14 mouse cellular contexts compared by ENCODE assay signal in the genomic region with DNA sequence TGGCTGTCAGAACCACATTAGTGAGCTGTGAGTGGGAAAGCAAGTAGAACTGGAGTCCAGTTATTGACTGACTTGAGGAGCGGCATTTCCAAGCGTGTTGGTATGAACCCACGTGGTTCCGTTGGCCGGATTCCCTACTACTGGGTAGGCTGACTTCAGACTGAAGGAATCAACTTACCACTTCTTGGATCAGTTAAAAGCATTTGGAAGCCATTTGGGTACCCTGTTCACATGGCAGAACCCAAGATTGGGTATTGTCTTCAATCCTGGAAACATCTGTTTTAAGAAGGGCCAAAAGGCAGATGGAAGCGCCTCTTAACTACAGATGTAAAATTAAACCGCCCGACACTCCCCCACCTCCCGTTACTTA.
DNase-seq lines count a peak whose midpoint lies in the region; ATAC-seq and TF ChIP-seq lines count a peak whose summit lies in the region.
"Had no signal": no experiment of that assay in that cellular context is flagged by ENCODE, and none has a peak within 500 bp of the region (broad histone marks: within the 10 kb centered on the region; RNA-seq: fewer than 3 reads in every experiment).

No protein-coding gene starts in this region.

- intact Hi-C loops in left cerebral cortex, adult 2 months (cut with DNase I) = no loop called here

- H3K36me3 ChIP-seq in embryonic facial prominence, embryonic 13.5 days = no peaks in the 10 kb centered on the region
- no peaks in the 10 kb centered on the region for H3K36me3 ChIP-seq in embryonic facial prominence, embryonic 14.5 days (ENCODE audit: control insufficient read depth, insufficient read depth, low read length)
- H3K36me3 ChIP-seq in limb, embryonic 13.5 days = no peaks in the 10 kb centered on the region
- H3K36me3 ChIP-seq in hindbrain, embryonic 16.5 days (ENCODE audit: control insufficient read depth, insufficient read depth, low read length) = 0 out of 2 replicates have a peak, but pooled peaks cover 2% of the 10 kb centered on the region
- H3K36me3 ChIP-seq: liver, embryonic 15.5 days; midbrain, embryonic 13.5 days; stomach, embryonic 15.5 days had no signal

- peak; percentile 73 for ATAC-seq in embryonic facial prominence, embryonic 13.5 days (ENCODE audit: insufficient number of reproducible peaks, insufficient read depth, low FRiP score, low TSS enrichment, low read depth)
- peak; percentile 34; the same call in 1 of the 2 replicates for ATAC-seq in embryonic facial prominence, embryonic 14.5 days (ENCODE audit: low read depth)
- peak; percentile 77 for ATAC-seq in limb, embryonic 13.5 days (ENCODE audit: low FRiP score, low read depth)
- ATAC-seq in hindbrain, embryonic 16.5 days = no peak
- ATAC-seq: midbrain, embryonic 13.5 days had no signal

- TF ChIP-seq CTCF in left cerebral cortex, adult 2 months (IDR thresholded peaks at IDR 0.05) = no peak

- H3K9me3 ChIP-seq in embryonic facial prominence, embryonic 13.5 days = no peaks in the 10 kb centered on the region
- no peaks in the 10 kb centered on the region for H3K9me3 ChIP-seq in embryonic facial prominence, embryonic 14.5 days (ENCODE audit: control insufficient read depth, low read length)
- H3K9me3 ChIP-seq in limb, embryonic 13.5 days = no peaks in the 10 kb centered on the region
- H3K9me3 ChIP-seq in hindbrain, embryonic 16.5 days (ENCODE audit: control insufficient read depth, low read length) = no peaks in the 10 kb centered on the region
- H3K9me3 ChIP-seq: forebrain, embryonic 10.5 days; liver, embryonic 15.5 days; midbrain, embryonic 13.5 days; stomach, embryonic 15.5 days had no signal

- H3K9ac ChIP-seq in embryonic facial prominence, embryonic 13.5 days = no peak overlapping the region
- H3K9ac ChIP-seq in embryonic facial prominence, embryonic 14.5 days (ENCODE audit: low read depth, low read length) = no peak overlapping the region
- H3K9ac ChIP-seq in limb, embryonic 13.5 days = no peak overlapping the region
- no peak overlapping the region for H3K9ac ChIP-seq in hindbrain, embryonic 16.5 days (ENCODE audit: low read depth, low read length)
- H3K9ac ChIP-seq: liver, embryonic 15.5 days; midbrain, embryonic 13.5 days; stomach, embryonic 15.5 days had no signal

- peak; percentile 86 for DNase-seq in heart, adult 11 months
- no peak for DNase-seq in heart, adult 18-20 months
- DNase-seq in embryonic facial prominence, embryonic 14.5 days (ENCODE audit: low spot score) = peak; percentile 91
- no peak for DNase-seq in left cerebral cortex, adult 2 months (ENCODE audit: extremely low spot score in 1 of 2, low spot score in 2 of 2)
- DNase-seq: heart, adult 2 months; kidney, adult 8-10 months; thymus, adult 2 months had no signal

- H3K27ac ChIP-seq in embryonic facial prominence, embryonic 13.5 days = peak overlapping the region; percentile 87
- H3K27ac ChIP-seq in embryonic facial prominence, embryonic 14.5 days (replicated peaks; ENCODE audit: low read depth, low read length) = peak overlapping the region; percentile 79
- peak overlapping the region; percentile 85 for H3K27ac ChIP-seq in limb, embryonic 13.5 days
- no peak overlapping the region for H3K27ac ChIP-seq in hindbrain, embryonic 16.5 days (ENCODE audit: low read depth, low read length)
- no peak overlapping the region for H3K27ac ChIP-seq in left cerebral cortex, adult 2 months
- H3K27ac ChIP-seq: forebrain, embryonic 10.5 days; heart, adult 2 months; liver, embryonic 15.5 days; midbrain, embryonic 13.5 days; stomach, embryonic 15.5 days had no signal

- 41% methylated on average over 9 of the region's 9 CpGs for WGBS in embryonic facial prominence, embryonic 13.5 days
- 47% methylated on average over 9 of the region's 9 CpGs for WGBS in embryonic facial prominence, embryonic 14.5 days
- WGBS in limb, embryonic 13.5 days = 45% methylated on average over 9 of the region's 9 CpGs
- WGBS in hindbrain, embryonic 16.5 days = 94% methylated on average over 9 of the region's 9 CpGs

- H3K27me3 ChIP-seq in embryonic facial prominence, embryonic 13.5 days = no peaks in the 10 kb centered on the region
- no peaks in the 10 kb centered on the region for H3K27me3 ChIP-seq in embryonic facial prominence, embryonic 14.5 days (replicated peaks; ENCODE audit: control insufficient read depth, insufficient read depth, low read length)
- H3K27me3 ChIP-seq in limb, embryonic 13.5 days = no peaks in the 10 kb centered on the region
- H3K27me3 ChIP-seq in hindbrain, embryonic 16.5 days (replicated peaks; ENCODE audit: control insufficient read depth, insufficient read depth, low read length) = no peaks in the 10 kb centered on the region
- H3K27me3 ChIP-seq: liver, embryonic 15.5 days; midbrain, embryonic 13.5 days; stomach, embryonic 15.5 days had no signal

- H3K4me3 ChIP-seq in embryonic facial prominence, embryonic 13.5 days = no peak overlapping the region
- no peak overlapping the region for H3K4me3 ChIP-seq in embryonic facial prominence, embryonic 14.5 days (ENCODE audit: low read depth, low read length)
- H3K4me3 ChIP-seq in limb, embryonic 13.5 days = no peak overlapping the region
- H3K4me3 ChIP-seq in hindbrain, embryonic 16.5 days (ENCODE audit: low read length) = no peak overlapping the region
- H3K4me3 ChIP-seq in left cerebral cortex, adult 2 months = no peak overlapping the region
- H3K4me3 ChIP-seq: forebrain, embryonic 10.5 days; heart, adult 2 months; liver, embryonic 15.5 days; midbrain, embryonic 13.5 days; stomach, embryonic 15.5 days had no signal

- H3K4me2 ChIP-seq in embryonic facial prominence, embryonic 13.5 days = peak overlapping the region; percentile 26
- 0 out of 2 replicates have a peak overlapping the region, but pooled peaks have one; percentile 2 for H3K4me2 ChIP-seq in embryonic facial prominence, embryonic 14.5 days (ENCODE audit: low read depth, low read length)
- H3K4me2 ChIP-seq in limb, embryonic 13.5 days (replicated peaks) = peak overlapping the region; percentile 25
- H3K4me2 ChIP-seq in hindbrain, embryonic 16.5 days (ENCODE audit: low read length) = no peak overlapping the region
- H3K4me2 ChIP-seq: liver, embryonic 15.5 days; midbrain, embryonic 13.5 days; stomach, embryonic 15.5 days had no signal

- H3K4me1 ChIP-seq in embryonic facial prominence, embryonic 13.5 days = peaks cover 54% of the 10 kb centered on the region
- H3K4me1 ChIP-seq in embryonic facial prominence, embryonic 14.5 days (ENCODE audit: control insufficient read depth, insufficient read depth, low read length) = peaks cover 46% of the 10 kb centered on the region
- H3K4me1 ChIP-seq in limb, embryonic 13.5 days = peaks cover 49% of the 10 kb centered on the region
- peaks cover 2% of the 10 kb centered on the region for H3K4me1 ChIP-seq in hindbrain, embryonic 16.5 days (ENCODE audit: control insufficient read depth, insufficient read depth, low read depth, low read length)
- H3K4me1 ChIP-seq: liver, embryonic 15.5 days had no signal

Comparison
In these comparisons a context has a peak if more than half of its experiments do, and no peak if none do; other contexts are left out.
1. DNase-seq: peak in heart, adult 11 months (single experiment) and embryonic facial prominence, embryonic 14.5 days (single experiment); none in heart, adult 18-20 months (0 of 2) and left cerebral cortex, adult 2 months (0 of 2).
2. H3K27ac ChIP-seq: peak in embryonic facial prominence, embryonic 13.5 days (single experiment), embryonic facial prominence, embryonic 14.5 days (single experiment) and limb, embryonic 13.5 days (single experiment); none in hindbrain, embryonic 16.5 days (single experiment) and left cerebral cortex, adult 2 months (single experiment).